Mouse (Mus musculus) urinary bladder, adult 2 months (tissue): ENCODE measurements around the gene Gm20388. TPM values are rescaled to one million over a fixed set of nuclear protein-coding genes. Genes with fewer than 3 reads are reported as not detected.
A peak's percentile ranks its signal among the peaks of the same experiment; 100 is the strongest.

ENCODE experiments used
- DNase-seq: peaks from one replicate; pipeline ENCODE4 v3.0.0; 2022; ENCODE audit warnings: low spot score
- polyA plus RNA-seq: library from polyadenylated mRNA; depleted of rRNA; stranded (reverse); fragments of >200 nt; gene quantifications from 2 replicates; pipeline ENCODE4 v1.2.3, GENCODE M21; 2012

Gene Gm20388
- polyA plus RNA-seq, 1 experiment: 50.2 TPM

GRCm38 (mm10) chr8:120227891-120228591 is 317.4 kb downstream of the Gm20388 start, which contains the start of gene Gse1:
Gse1 (plus strand) TSS chr8:120228456.
- peak; percentile 54 for DNase-seq

GRCm38 (mm10) chr8:120228781-120229573 is 318.3 kb downstream of the Gm20388 start:
- DNase-seq: peak; percentile 47

DNA sequence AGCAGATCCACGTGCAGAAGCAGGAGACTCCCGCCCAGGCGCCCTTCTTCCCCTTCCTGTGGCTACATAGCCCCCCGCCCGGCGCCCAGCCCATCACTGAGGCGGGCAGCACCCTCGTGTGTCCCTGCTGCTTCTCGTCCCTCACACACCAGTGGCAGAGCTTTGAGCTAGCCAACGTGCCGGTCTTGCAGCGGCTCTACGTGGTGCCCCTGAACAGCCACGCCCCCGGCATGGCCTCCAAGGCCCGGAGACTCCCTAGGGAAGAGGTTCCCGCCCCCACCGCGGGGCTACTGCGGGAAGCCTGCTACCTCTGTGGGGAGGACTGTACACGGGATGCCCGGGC is 318.9 kb downstream of the Gm20388 start:
- DNase-seq: no peak

DNA sequence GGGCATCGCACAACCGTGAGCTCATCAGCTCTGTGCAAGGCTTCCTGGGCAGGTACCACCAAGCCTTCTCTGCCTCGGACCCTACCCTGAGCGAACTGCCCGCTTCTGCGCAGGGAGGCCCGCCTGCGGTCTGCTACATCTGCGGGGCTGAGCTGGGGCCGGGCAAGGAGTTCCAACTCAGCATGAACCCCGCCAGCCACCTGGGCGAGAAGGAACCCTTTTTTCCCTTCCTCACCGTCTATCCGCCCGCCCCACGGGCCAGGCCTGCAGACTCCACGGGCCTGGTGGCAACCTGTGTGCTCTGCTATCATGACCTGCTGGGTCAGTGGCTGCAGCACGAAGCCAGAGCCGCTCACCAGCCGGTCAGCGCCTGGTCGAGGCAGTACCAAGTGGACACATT is 319.4 kb downstream of the Gm20388 start:
- no peak for DNase-seq

- DNase-seq: no peak
These were observed 320.3 kb downstream of the Gm20388 start for GRCm38 (mm10) chr8:120230715-120231614.

- DNase-seq: no peak
These were observed 321.2 kb downstream of the Gm20388 start for GRCm38 (mm10) chr8:120231870-120232269.

GRCm38 (mm10) chr8:120232398-120232797 is 321.8 kb downstream of the Gm20388 start:
- DNase-seq: no peak

DNA sequence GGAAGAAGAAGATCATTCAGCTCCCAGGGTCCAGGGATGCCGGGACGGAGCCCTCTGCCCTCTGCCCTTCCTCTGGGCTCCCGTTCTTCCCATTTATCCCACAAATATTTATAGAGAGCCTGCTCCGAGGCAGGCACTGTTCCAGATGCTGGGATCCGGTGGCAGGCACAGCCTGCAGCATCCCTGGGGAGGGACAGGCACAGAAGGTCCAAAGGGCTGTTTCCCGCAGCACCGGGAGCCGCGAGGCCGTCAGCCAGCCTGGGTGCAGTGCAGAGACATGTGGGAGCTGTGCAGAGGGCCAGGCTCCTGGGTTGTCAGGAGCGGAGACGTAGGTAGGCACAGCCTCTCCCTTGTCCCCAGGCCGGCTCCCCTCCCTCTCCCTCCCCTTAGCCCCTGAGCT is 322.3 kb downstream of the Gm20388 start:
- no peak for DNase-seq

GRCm38 (mm10) chr8:120234457-120234856 is 323.8 kb downstream of the Gm20388 start:
- no peak for DNase-seq

DNA sequence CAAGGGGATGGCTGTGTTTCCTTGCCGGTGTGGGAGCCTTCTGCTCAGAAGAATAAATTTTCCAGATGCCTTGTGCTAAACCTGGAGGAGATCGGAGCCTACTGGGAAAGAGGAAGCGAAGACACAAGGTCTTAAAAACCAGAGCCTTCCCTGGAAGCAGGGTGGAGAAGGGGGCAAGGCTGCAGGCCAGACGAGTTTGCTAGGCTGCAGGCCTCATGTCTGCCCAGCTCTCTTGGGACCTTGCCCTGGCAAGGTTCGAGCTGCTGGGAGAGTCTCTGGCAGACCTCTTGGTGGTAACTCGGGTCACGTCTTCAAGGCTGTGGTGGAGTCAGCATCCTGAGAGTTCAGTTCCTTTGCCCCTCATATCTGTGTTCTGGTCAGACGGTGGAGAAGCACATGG is 324.2 kb downstream of the Gm20388 start:
- DNase-seq: no peak

- no peak for DNase-seq
These were observed 332.6 kb downstream of the Gm20388 start for GRCm38 (mm10) chr8:120243222-120243621.

DNA sequence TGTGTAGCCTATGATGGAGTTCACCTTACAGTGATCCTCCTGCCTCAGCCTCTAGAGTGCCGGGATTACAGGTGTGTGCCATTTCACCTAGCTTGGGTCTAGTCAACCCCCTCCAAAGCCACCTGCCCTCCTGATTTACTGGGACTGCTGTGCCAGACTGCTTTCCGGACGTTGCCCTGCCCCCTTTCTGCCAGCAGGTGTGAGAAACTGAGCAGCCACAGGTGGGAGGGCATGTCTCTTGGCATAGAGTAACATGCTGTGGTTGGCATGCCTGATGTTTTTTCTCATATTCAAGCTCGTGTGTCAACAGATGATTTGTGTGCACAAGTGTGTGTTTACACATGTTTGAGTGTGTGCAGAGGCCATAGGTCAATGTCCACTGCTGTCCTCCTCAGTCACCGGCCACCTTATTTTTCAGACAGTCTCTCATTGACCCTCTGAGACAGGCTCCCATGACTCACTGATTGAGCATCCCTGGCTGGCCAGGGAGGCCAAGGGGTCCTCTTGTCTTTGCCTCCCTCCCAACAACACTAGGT is 333.3 kb downstream of the Gm20388 start:
- no peak for DNase-seq

- no peak for DNase-seq
These were observed 333.9 kb downstream of the Gm20388 start for GRCm38 (mm10) chr8:120244553-120244952.

GRCm38 (mm10) chr8:120247618-120248017 is 337.0 kb downstream of the Gm20388 start:
- DNase-seq: no peak

GRCm38 (mm10) chr8:120248031-120248430 is 337.4 kb downstream of the Gm20388 start:
- DNase-seq: no peak

GRCm38 (mm10) chr8:120248451-120248850 is 337.8 kb downstream of the Gm20388 start:
- DNase-seq: no peak

- no peak for DNase-seq
These were observed 339.2 kb downstream of the Gm20388 start for GRCm38 (mm10) chr8:120249800-120250336.

- no peak for DNase-seq
These were observed 340.2 kb downstream of the Gm20388 start for GRCm38 (mm10) chr8:120250750-120251410.

DNA sequence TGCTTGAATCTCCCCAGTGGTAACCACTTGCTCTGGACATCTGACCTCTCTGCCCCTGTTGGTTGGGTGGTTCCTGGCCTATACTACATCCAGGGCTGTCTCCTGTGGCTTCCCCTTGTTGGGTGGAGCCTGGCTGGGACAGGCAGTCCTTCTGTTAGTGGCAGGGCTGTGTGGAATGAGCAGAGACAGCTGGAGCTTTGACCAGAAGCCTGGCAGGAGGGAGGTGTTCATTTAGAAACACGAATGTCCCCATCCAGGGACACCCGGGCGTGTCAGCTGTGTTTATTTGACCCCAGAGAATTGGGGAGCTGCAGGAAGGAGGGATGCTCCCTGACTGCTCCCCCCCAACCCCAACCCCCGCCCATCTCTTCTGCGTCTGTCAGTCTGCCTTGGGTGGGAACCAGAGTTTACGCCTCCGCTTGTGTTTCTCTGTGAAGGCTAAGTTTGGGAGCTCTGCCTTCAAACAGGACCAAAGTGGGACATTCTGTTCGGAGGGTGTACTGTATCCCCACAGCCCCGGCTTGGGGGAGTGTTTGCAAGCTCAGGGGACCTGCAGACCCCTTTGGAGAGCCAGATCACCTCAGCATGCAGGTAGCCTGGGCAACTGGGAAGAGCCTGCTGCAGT is 340.9 kb downstream of the Gm20388 start:
- no peak for DNase-seq

DNA sequence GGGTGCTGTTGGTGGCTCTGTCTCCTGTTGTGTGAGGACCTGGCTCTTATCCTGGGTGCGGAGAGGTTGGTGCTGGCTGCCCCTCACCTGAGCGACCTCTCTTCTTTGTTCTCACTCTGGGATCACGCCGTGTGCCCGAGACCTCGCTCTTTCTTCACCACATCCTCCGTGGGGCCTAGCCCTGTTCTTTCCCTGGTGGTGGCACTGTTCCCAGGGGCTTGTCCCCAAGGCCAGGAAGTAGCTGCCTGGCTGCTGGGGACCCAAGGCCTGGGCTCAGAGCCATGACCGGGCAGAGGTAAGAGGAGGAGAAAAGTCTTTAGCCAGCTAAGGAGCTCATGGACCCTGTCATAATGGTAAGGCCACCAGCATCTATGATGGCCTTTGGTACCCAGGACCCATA is 343.0 kb downstream of the Gm20388 start:
- no peak for DNase-seq
